ENCODE assay signal across 8 mouse cellular contexts in genomic region chr16:64852891-64853290, GRCm38 (mm10). TPM values are rescaled to one million over a fixed set of nuclear protein-coding genes. Genes with fewer than 3 reads are reported as not detected.
A peak's percentile ranks its signal among the peaks of the same experiment; 100 is the strongest.
DNase-seq lines count a peak whose midpoint lies in the region; ATAC-seq and TF ChIP-seq lines count a peak whose summit lies in the region.

No protein-coding gene starts in this region.

- peak overlapping the region; percentile 84 for H3K4me3 ChIP-seq in heart, embryonic 12.5 days
- H3K4me3 ChIP-seq in E14TG2a.4 (replicated peaks; ENCODE audit: low read length) (peak overlapping the region; percentile 99), macrophage (ENCODE audit: inconsistent target) (peak overlapping the region; percentile 69)
- peak overlapping the region; percentile 99 for H3K4me3 ChIP-seq in forebrain, embryonic 16.5 days (replicated peaks; ENCODE audit: low read length)

- no peak for TF ChIP-seq CTCF in E14TG2a.4 (conservative IDR thresholded peaks at IDR 0.05; ENCODE audit: low read length)

- no peak for DNase-seq in heart, adult 8-10 months (ENCODE audit: low spot score)
- DNase-seq in urinary bladder, postnatal 25 days (ENCODE audit: low spot score) = no peak
- no peak for DNase-seq in cerebellum, adult 18-20 months

- ATAC-seq in heart, embryonic 12.5 days (ENCODE audit: insufficient number of reproducible peaks, low FRiP score) = no peak
- no peak for ATAC-seq in forebrain, embryonic 16.5 days
- no peak for ATAC-seq in megakaryocyte-erythroid progenitor cell, adult 5-6 weeks (replicated peaks; ENCODE audit: low FRiP score, low TSS enrichment, poor library complexity, severe bottlenecking)

- H3K4me2 ChIP-seq in heart, embryonic 12.5 days = peak overlapping the region; percentile 74
- H3K4me2 ChIP-seq in forebrain, embryonic 16.5 days (ENCODE audit: low read length) = peak overlapping the region; percentile 83

- H3K9ac ChIP-seq in heart, embryonic 12.5 days = peak overlapping the region; percentile 94
- H3K9ac ChIP-seq in forebrain, embryonic 16.5 days (replicated peaks; ENCODE audit: low read depth, low read length) = peak overlapping the region; percentile 74

- H3K27me3 ChIP-seq in heart, embryonic 12.5 days (replicated peaks) = no peaks in the 10 kb centered on the region
- H3K27me3 ChIP-seq in E14TG2a.4 (ENCODE audit: insufficient read depth, low read length) = no peaks in the 10 kb centered on the region
- no peaks in the 10 kb centered on the region for H3K27me3 ChIP-seq in forebrain, embryonic 16.5 days (replicated peaks; ENCODE audit: control insufficient read depth, insufficient read depth, low read length)

- WGBS in heart, embryonic 12.5 days = 5% methylated on average over 14 of the region's 14 CpGs
- 6% methylated on average over 14 of the region's 14 CpGs for whole genome bisulfite sequencing in forebrain, embryonic 16.5 days
- 2% methylated on average over 14 of the region's 14 CpGs for WGBS in macrophage (ENCODE audit: missing documents)

- peak overlapping the region; percentile 97 for H3K27ac ChIP-seq in heart, embryonic 12.5 days (ENCODE audit: poor library complexity, severe bottlenecking)
- H3K27ac ChIP-seq in forebrain, embryonic 16.5 days (ENCODE audit: low read length) = no peak overlapping the region; the same call in 1 of the 2 replicates
- H3K27ac ChIP-seq in macrophage = peak overlapping the region; percentile 62

- no peaks in the 10 kb centered on the region for H3K9me3 ChIP-seq in heart, embryonic 12.5 days (replicated peaks)
- no peaks in the 10 kb centered on the region for H3K9me3 ChIP-seq in E14TG2a.4 (ENCODE audit: low read length)
- H3K9me3 ChIP-seq in forebrain, embryonic 16.5 days (ENCODE audit: control insufficient read depth, low read length) = no peaks in the 10 kb centered on the region

- H3K79me2 ChIP-seq in macrophage (ENCODE audit: inconsistent target) = peaks cover 86% of the 10 kb centered on the region

- H3K4me1 ChIP-seq in heart, embryonic 12.5 days (replicated peaks) = peaks cover 13% of the 10 kb centered on the region; the same call in 1 of the 2 replicates
- peaks cover 51% of the 10 kb centered on the region for H3K4me1 ChIP-seq in E14TG2a.4 (replicated peaks; ENCODE audit: low read depth, low read length)
- peaks cover 21% of the 10 kb centered on the region for H3K4me1 ChIP-seq in forebrain, embryonic 16.5 days (replicated peaks; ENCODE audit: control insufficient read depth, insufficient read depth, low read length)

- H3K36me3 ChIP-seq in heart, embryonic 12.5 days = peaks cover 21% of the 10 kb centered on the region
- H3K36me3 ChIP-seq in E14TG2a.4 (ENCODE audit: insufficient read depth, low read length) (peaks cover 49% of the 10 kb centered on the region), macrophage (ENCODE audit: inconsistent target) (peaks cover 20% of the 10 kb centered on the region)
- H3K36me3 ChIP-seq in forebrain, embryonic 16.5 days (ENCODE audit: control insufficient read depth, insufficient read depth) = peaks cover 18% of the 10 kb centered on the region

RNA-seq across cellular contexts. Expression of gene Cggbp1, which starts 1.1 kb away (rescaled TPM):
- 78.3 and 80.8 TPM in 2 replicates for polyA plus RNA-seq in heart, embryonic 12.5 days (2016; fragmentation: Nextera tagmentation; extraction: Ambion mirVana)
- total RNA-seq in heart, adult 8-10 months (2022) = 10 to 100 TPM; 29.4 to 42.2 (median 38.7) TPM
- 81.8 and 98.0 TPM in 2 replicates for polyA plus RNA-seq in forebrain, embryonic 16.5 days (2015; fragmentation: Nextera tagmentation; extraction: Ambion mirVana)
- 10 to 100 TPM; 22.0 to 86.7 (median 48.8) TPM for total RNA-seq in macrophage (2018; cell fraction: chromatin; rRNA removed)
- total RNA-seq in macrophage (2018; cell fraction: cytosol; rRNA removed) = 100 to 1,000 TPM in 3 of 26 experiments, 10 to 100 TPM in 23; 74.1 to 135 (median 85.7) TPM
- total RNA-seq in macrophage (2018; cell fraction: nucleus; rRNA removed) = 100 to 1,000 TPM in 6 of 26 experiments, 10 to 100 TPM in 20; 35.3 to 150 (median 86.8) TPM
- polyA plus RNA-seq in macrophage (2018) = 51.1 to 59.0 TPM (median 55.2 TPM) in 3 replicates
- 43.1 and 49.6 TPM in 2 replicates for total RNA-seq in megakaryocyte-erythroid progenitor cell, adult 5-6 weeks (2014; fragmentation: Nextera tagmentation)
- 56.0 and 66.2 TPM in 2 replicates for total RNA-seq in megakaryocyte-erythroid progenitor cell, adult 5-6 weeks (2017)

RNA-seq across cellular contexts. Expression of gene Zfp654, which starts 1.4 kb away (rescaled TPM):
- 10.0 and 10.3 TPM in 2 replicates for polyA plus RNA-seq in heart, embryonic 12.5 days (2016; fragmentation: Nextera tagmentation; extraction: Ambion mirVana)
- total RNA-seq in heart, adult 8-10 months (2022) = 10 to 100 TPM in 1 of 4 experiments, 1 to 10 TPM in 3; 8.8 to 10.0 (median 9.6) TPM
- polyA plus RNA-seq in forebrain, embryonic 16.5 days (2015; fragmentation: Nextera tagmentation; extraction: Ambion mirVana) = 7.0 and 8.5 TPM in 2 replicates
- 10 to 100 TPM in 24 of 26 experiments, 1 to 10 TPM in 2; 7.9 to 22.8 (median 17.0) TPM for total RNA-seq in macrophage (2018; cell fraction: chromatin; rRNA removed)
- total RNA-seq in macrophage (2018; cell fraction: cytosol; rRNA removed) = 10 to 100 TPM in 1 of 26 experiments, 1 to 10 TPM in 25; 5.6 to 10.6 (median 7.7) TPM
- 10 to 100 TPM in 23 of 26 experiments, 1 to 10 TPM in 3; 8.6 to 25.0 (median 15.6) TPM for total RNA-seq in macrophage (2018; cell fraction: nucleus; rRNA removed)
- polyA plus RNA-seq in macrophage (2018) = 6.0 to 6.8 TPM (median 6.4 TPM) in 3 replicates
- total RNA-seq in megakaryocyte-erythroid progenitor cell, adult 5-6 weeks (2014; fragmentation: Nextera tagmentation) = 15.7 and 20.7 TPM in 2 replicates
- total RNA-seq in megakaryocyte-erythroid progenitor cell, adult 5-6 weeks (2017) = 18.2 and 25.3 TPM in 2 replicates
